Mouse (Mus musculus) hindbrain, embryonic 11.5 days (tissue): ENCODE measurements around the gene Atf7ip. TPM values are rescaled to one million over a fixed set of nuclear protein-coding genes. Genes with fewer than 3 reads are reported as not detected.

Experiments used
- ATAC-seq: fragments of 200-750 bp; cut with Nextera tagmentation; 2 replicates; pipeline ENCODE4 v1.8.0; 2017; ENCODE audit warnings: mild to moderate bottlenecking, moderate TSS enrichment, moderate library complexity; ENCODE audit not compliant: low FRiP score
- DNase-seq: peaks from one replicate; pipeline ENCODE4 v3.0.0-alpha.2; 2015; ENCODE audit warnings: low spot score
- H3K27ac ChIP-seq: fragments of 300-500 bp; sonication (generic); 2 replicates; pipeline ENCODE4 v1.5.1; 2014; ENCODE audit warnings: mild to moderate bottlenecking, low read depth, low read length
- H3K27me3 ChIP-seq: fragments of 300-500 bp; sonication (generic); 2 replicates; pipeline ENCODE4 v1.6.1; 2014; ENCODE audit warnings: mild to moderate bottlenecking, low read length, moderate library complexity, mixed read lengths; ENCODE audit not compliant: control insufficient read depth, insufficient read depth
- H3K36me3 ChIP-seq: fragments of 300-500 bp; sonication (generic); 2 replicates; pipeline ENCODE4 v1.6.1; 2014; ENCODE audit warnings: mild to moderate bottlenecking, low read length, moderate library complexity, mixed read lengths; ENCODE audit not compliant: control insufficient read depth, insufficient read depth
- H3K4me1 ChIP-seq: fragments of 300-500 bp; sonication (generic); replicated peaks from 2 replicates; pipeline ENCODE4 v1.6.1; 2014; ENCODE audit warnings: low read length, mixed read lengths; ENCODE audit not compliant: control insufficient read depth, insufficient read depth
- H3K4me2 ChIP-seq: fragments of 300-500 bp; sonication (generic); replicated peaks from 2 replicates; pipeline ENCODE4 v1.6.1; 2014; ENCODE audit warnings: mild to moderate bottlenecking, low read depth, low read length
- H3K4me3 ChIP-seq: fragments of 300-500 bp; sonication (generic); 2 replicates; pipeline ENCODE4 v1.5.1; 2014; ENCODE audit warnings: low read depth, low read length
- H3K9ac ChIP-seq: fragments of 300-500 bp; sonication (generic); 2 replicates; pipeline ENCODE4 v1.6.1; 2014; ENCODE audit warnings: low read depth, low read length
- H3K9me3 ChIP-seq: fragments of 300-500 bp; sonication (generic); 2 replicates; pipeline ENCODE4 v1.6.1; 2016; ENCODE audit warnings: low read length; ENCODE audit not compliant: control insufficient read depth
- WGBS: fragments of 180-500 bp; shearing (Covaris S2); extraction: QIAGEN DNeasy Blood & Tissue Kit; methylation state at CpG from one replicate; pipeline ENCODE4 v1.1.7; 2014; 5-methylcytosine and 5-hydroxymethylcytosine counted together
- polyA plus RNA-seq: library from polyadenylated mRNA; unstranded; fragments of >200 nt; fragmentation: Nextera tagmentation; extraction: Ambion mirVana; gene quantifications from 2 replicates; pipeline ENCODE4 v1.2.1, GENCODE M21; 2014

Atf7ip gene
- polyA plus RNA-seq, 1 experiment from 2014 or later: 73.7 TPM

DNA sequence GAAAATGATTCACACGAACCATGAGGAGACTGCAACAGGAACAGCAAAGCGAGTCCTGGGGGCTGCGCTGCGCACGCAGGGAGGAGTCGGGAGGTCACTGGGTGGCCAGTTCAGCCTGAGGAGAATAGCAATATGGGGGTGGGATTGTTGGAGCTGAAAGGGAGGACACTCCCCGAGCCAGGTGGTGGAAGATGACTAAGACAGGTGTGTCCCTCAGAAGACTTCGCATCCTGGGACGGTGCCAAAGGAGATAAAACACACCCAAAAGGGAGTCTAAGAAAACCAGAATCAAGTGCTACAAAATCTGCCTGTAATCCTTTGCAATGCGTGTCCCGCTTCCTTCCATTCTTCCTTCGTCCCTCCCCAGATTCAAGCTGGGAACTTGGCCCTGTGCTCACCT lies 119.5 kb downstream of the Atf7ip start:
- H3K27ac ChIP-seq: no peak overlapping the region
- no peaks in the 10 kb centered on the region for H3K4me1 ChIP-seq
- H3K9me3 ChIP-seq: no peaks in the 10 kb centered on the region
- ATAC-seq (no peak), DNase-seq (no peak)
- H3K27me3 ChIP-seq: no peaks in the 10 kb centered on the region
- no peak overlapping the region for H3K4me3 ChIP-seq
- no peaks in the 10 kb centered on the region for H3K36me3 ChIP-seq
- no peak overlapping the region for H3K4me2 ChIP-seq
- WGBS: 91% methylated on average over 12 of the region's 12 CpGs
- H3K9ac ChIP-seq: no peak overlapping the region

DNA sequence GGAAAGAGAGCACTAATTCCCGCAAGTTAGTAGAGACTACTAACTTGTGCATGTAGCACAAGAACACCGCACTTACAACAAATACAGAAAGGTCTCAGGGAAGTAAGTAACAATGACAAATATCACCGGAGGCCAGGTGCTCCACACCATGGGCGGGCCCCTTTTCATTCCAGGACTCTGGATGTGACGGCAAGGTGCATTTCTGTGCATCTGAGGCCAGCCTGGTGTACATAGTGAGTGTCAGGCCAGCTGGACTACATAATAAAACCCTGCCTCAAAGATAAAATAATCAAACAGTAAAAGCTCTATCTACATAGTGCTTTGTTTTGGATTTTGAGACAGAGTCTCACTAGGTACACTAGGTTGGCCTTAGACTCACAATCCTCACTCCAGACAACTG lies 123.7 kb downstream of the Atf7ip start:
- H3K9ac ChIP-seq: no peak overlapping the region
- H3K9me3 ChIP-seq: no peaks in the 10 kb centered on the region
- no peak for ATAC-seq
- H3K36me3 ChIP-seq: no peaks in the 10 kb centered on the region
- H3K4me3 ChIP-seq: no peak overlapping the region
- H3K27ac ChIP-seq: no peak overlapping the region
- H3K27me3 ChIP-seq: no peaks in the 10 kb centered on the region
- DNase-seq: no peak
- H3K4me2 ChIP-seq: no peak overlapping the region
- 94% methylated on average over 5 of the region's 5 CpGs for WGBS
- H3K4me1 ChIP-seq: no peaks in the 10 kb centered on the region

DNA sequence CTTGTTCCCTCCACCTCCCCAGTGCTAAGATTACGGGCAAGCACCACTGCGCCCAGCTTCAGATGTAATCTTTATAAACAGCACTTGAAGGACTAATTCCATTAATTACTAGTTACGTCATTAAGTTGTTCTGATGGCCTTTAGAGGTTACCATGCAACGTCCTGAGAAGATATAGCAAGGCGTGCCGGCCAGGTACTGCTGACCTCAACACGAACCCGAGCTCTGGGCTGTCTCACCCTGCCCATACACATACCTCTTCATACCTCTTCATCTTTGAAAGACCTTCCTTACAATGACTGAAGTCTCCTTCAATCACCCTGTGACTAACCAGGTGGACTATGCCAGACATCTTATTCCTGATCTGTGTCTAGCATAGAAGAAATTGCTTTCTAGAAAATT lies 125.6 kb downstream of the Atf7ip start:
- ATAC-seq: no peak

DNA sequence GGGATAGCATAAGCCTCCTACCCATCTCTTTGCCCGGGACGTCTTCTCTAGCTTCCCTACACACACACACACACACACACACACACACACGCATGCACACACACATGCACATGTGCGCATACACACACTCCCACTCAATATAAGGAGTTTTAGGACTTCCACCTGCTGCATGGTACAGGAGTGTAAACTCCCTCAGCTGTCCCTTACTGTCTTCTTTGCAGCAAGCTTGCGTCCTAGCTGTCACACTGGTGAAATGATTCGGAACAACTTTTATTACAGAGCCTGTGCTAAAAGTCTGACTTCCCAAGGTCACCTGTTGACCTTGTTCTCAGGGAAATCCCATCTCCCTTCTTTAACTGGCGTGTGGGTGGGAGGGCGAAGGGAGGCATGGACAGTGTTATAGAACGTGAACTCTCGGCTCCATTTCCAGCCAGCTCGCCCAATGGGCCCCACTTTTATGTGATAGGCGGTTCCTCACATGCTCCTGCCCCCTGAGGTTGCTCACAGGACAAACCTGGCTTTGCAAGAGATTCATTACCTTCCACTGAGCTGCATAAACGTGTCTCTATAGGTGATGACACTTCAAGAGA lies 126.1 kb downstream of the Atf7ip start:
- H3K4me1 ChIP-seq: no peaks in the 10 kb centered on the region
- H3K9me3 ChIP-seq: no peaks in the 10 kb centered on the region
- ATAC-seq (no peak), DNase-seq (no peak)
- H3K9ac ChIP-seq: no peak overlapping the region
- no peaks in the 10 kb centered on the region for H3K27me3 ChIP-seq
- H3K4me3 ChIP-seq: no peak overlapping the region
- H3K36me3 ChIP-seq: no peaks in the 10 kb centered on the region
- WGBS: 85% methylated on average over 13 of the region's 13 CpGs
- H3K4me2 ChIP-seq: no peak overlapping the region
- H3K27ac ChIP-seq: no peak overlapping the region

More for the DNA sequence above, 125.6 kb downstream of the Atf7ip start:
- Histone ChIP-seq H3K9ac (no peak overlapping the region), H3K27ac (no peak overlapping the region), H3K9me3 (no peaks in the 10 kb centered on the region), H3K36me3 (no peaks in the 10 kb centered on the region), H3K27me3 (no peaks in the 10 kb centered on the region), H3K4me1 (no peaks in the 10 kb centered on the region), H3K4me3 (no peak overlapping the region), H3K4me2 (no peak overlapping the region)
- 86% methylated on average over 8 of the region's 8 CpGs for WGBS
- no peak for DNase-seq

DNA sequence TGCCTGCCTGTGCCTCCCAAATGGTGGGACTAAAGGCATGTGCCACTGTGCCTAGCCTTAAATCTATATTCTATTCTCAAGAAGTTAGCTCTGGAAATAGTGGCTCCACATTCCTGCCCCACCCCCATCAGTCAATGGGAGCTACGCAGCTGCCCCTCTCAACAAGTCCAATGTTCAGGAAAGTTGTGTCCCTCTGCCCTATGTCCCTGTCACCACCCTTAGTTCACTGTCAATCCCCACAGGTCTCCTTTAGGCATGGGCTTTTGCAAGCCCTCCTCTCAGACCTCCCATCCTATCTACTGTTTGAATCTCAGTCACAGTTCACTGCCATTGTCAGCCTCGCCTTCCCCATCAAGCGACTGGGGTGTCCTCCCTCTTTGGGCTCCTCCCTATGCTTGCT lies 127.2 kb downstream of the Atf7ip start:
- Histone ChIP-seq H3K36me3 (no peaks in the 10 kb centered on the region), H3K27me3 (no peaks in the 10 kb centered on the region), H3K9ac (no peak overlapping the region), H3K9me3 (no peaks in the 10 kb centered on the region), H3K27ac (no peak overlapping the region), H3K4me2 (no peak overlapping the region), H3K4me3 (no peak overlapping the region), H3K4me1 (no peaks in the 10 kb centered on the region)
- DNase-seq (no peak), ATAC-seq (no peak)
- WGBS: 88% methylated on average over 3 of the region's 3 CpGs

DNA sequence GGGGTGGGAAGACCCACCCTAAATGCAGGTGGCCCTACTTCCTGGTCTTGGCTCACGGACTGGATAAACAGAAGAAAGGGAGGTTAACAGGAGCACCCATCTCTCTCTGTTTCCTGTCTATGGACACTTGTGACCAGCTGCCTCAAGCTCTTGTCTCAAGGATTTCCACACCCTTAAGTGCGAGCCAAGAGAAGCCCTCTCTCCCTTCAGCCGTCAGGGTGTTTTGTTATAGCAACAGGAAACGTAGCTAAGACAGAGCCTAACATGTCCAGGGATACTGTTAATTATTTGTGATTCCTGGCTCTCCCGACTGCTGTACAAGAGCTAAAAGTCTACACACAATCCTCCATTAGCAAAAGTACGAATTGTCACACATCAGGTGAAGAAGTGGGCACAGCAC lies 127.8 kb downstream of the Atf7ip start:
- Histone ChIP-seq H3K9me3 (no peaks in the 10 kb centered on the region), H3K36me3 (no peaks in the 10 kb centered on the region), H3K4me3 (no peak overlapping the region), H3K27ac (no peak overlapping the region), H3K4me2 (no peak overlapping the region), H3K9ac (no peak overlapping the region), H3K4me1 (no peaks in the 10 kb centered on the region), H3K27me3 (no peaks in the 10 kb centered on the region)
- ATAC-seq: no peak
- no peak for DNase-seq
- 82% methylated on average over 6 of the region's 6 CpGs for WGBS

DNA sequence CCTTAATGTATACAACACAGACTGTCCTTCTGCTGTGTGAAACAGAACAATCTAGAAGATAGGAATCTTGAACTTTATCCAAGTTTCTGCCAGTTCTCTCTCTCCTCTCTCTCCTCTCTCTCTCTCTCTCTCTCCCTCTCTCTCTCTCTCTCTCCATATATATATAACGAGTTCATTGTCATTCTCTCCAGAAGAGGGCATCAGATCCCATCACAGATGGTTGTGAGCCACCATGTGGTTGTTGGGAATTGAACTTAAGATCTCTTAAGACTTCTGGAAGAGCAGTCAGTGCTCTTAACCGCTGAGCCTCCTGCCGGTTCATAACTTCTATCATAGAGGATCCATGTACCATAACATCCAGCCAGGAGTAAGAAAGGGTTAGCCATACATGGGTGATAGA lies 129.0 kb downstream of the Atf7ip start:
- H3K36me3 ChIP-seq: no peaks in the 10 kb centered on the region
- no peak overlapping the region for H3K4me2 ChIP-seq
- H3K27me3 ChIP-seq: no peaks in the 10 kb centered on the region
- no peaks in the 10 kb centered on the region for H3K9me3 ChIP-seq
- no peak for ATAC-seq
- 73% methylated on average over 3 of the region's 3 CpGs for WGBS
- no peaks in the 10 kb centered on the region for H3K4me1 ChIP-seq
- no peak overlapping the region for H3K27ac ChIP-seq
- H3K4me3 ChIP-seq: no peak overlapping the region
- DNase-seq: no peak
- H3K9ac ChIP-seq: no peak overlapping the region

DNA sequence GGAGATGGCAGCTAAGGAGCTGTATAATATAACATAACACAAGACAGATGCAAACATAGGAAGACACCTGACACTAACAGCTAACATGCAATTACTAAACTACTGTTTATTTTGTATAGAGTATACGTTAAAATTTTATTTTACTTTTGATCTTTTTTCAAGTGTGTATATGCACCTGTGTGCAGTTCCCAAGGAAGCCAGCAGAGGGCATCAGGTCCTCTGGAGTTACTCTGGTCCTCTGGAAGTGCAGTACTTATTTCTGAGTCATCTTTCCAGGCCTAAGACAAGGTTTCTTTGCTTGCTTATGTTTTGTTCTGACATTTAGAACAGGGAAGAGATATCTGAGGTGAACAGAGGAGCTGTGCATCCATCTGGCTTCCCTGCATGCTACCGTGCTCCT lies 138.2 kb downstream of the Atf7ip start:
- DNase-seq: no peak
- Histone ChIP-seq H3K4me1 (no peaks in the 10 kb centered on the region), H3K27ac (no peak overlapping the region), H3K9me3 (no peaks in the 10 kb centered on the region), H3K4me3 (no peak overlapping the region), H3K4me2 (no peak overlapping the region), H3K27me3 (no peaks in the 10 kb centered on the region), H3K36me3 (no peaks in the 10 kb centered on the region), H3K9ac (no peak overlapping the region)
- 96% methylated on average over 2 of the region's 2 CpGs for WGBS
- ATAC-seq: no peak

DNA sequence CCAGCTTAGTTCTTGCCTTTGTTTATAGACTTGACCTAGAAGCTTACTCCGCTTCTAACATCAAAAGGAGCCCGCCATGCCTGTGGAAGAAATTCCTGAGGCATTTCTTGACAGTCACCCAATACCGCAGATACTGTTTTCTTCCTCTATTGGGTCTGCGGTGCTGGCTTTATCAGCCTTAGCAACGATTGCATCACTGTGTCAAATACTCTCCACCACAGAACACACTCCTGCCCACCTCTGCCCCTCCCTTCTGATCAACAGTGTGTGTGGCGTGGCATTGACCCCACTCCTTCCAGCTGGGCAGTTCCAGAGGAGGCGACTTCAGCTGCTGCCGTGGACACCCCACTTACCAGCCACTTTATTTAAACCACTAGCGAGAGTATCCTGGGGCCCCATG lies 139.8 kb downstream of the Atf7ip start:
- Histone ChIP-seq H3K4me2 (no peak overlapping the region), H3K27me3 (no peaks in the 10 kb centered on the region), H3K4me3 (no peak overlapping the region), H3K9ac (no peak overlapping the region), H3K36me3 (no peaks in the 10 kb centered on the region), H3K27ac (no peak overlapping the region), H3K4me1 (no peaks in the 10 kb centered on the region), H3K9me3 (no peaks in the 10 kb centered on the region)
- WGBS: 75% methylated on average over 9 of the region's 9 CpGs
- no peak for DNase-seq
- ATAC-seq: no peak
